Mouse (Mus musculus) ES-Bruce4 (cell line): Measurements from ENCODE around the gene Chd6. TPM values are rescaled to one million over a fixed set of nuclear protein-coding genes. Genes with fewer than 3 reads are reported as not detected.

Experiments used
- H3K27ac ChIP-seq: 2 replicates; pipeline ENCODE4 v1.5.1; 2012; ENCODE audit warnings: low read length, inconsistent platforms; ENCODE audit not compliant: insufficient read depth
- H3K27me3 ChIP-seq: 2 replicates; pipeline ENCODE4 v1.6.1; 2012; ENCODE audit warnings: mild to moderate bottlenecking, low read length, inconsistent platforms; ENCODE audit not compliant: control insufficient read depth, poor library complexity, insufficient read depth, severe bottlenecking
- H3K36me3 ChIP-seq: 2 replicates; pipeline ENCODE4 v1.6.1; 2012; ENCODE audit warnings: inconsistent platforms, mild to moderate bottlenecking, low read length, moderate library complexity; ENCODE audit not compliant: control insufficient read depth, poor library complexity, insufficient read depth, severe bottlenecking
- H3K4me1 ChIP-seq: one replicate; pipeline ENCODE4 v1.8.1; 2011; ENCODE audit warnings: low read length; ENCODE audit not compliant: control insufficient read depth, insufficient read depth
- H3K4me3 ChIP-seq: 2 replicates; pipeline ENCODE4 v1.5.1; 2011; ENCODE audit warnings: low read depth, mild to moderate bottlenecking, low read length
- H3K9ac ChIP-seq: 2 replicates; pipeline ENCODE4 v1.6.1; 2012; ENCODE audit warnings: low read depth, mild to moderate bottlenecking, inconsistent platforms; ENCODE audit not compliant: poor library complexity, severe bottlenecking
- H3K9me3 ChIP-seq: replicated peaks from 2 replicates; pipeline ENCODE4 v1.6.1; 2012; ENCODE audit warnings: mild to moderate bottlenecking, low read length, inconsistent platforms; ENCODE audit not compliant: control insufficient read depth, poor library complexity, insufficient read depth, severe bottlenecking
- CTCF ChIP-seq: IDR thresholded peaks from one replicate; pipeline ENCODE4 v1.8.1; 2011; ENCODE audit warnings: low read depth, low read length
- EP300 ChIP-seq: IDR thresholded peaks from 2 replicates; pipeline ENCODE4 v1.6.1; 2011; ENCODE audit warnings: low read depth, low read length; ENCODE audit not compliant: insufficient read depth
- POLR2A ChIP-seq: IDR thresholded peaks from one replicate; pipeline ENCODE4 v1.8.1; 2011; ENCODE audit warnings: low read length; ENCODE audit not compliant: insufficient read depth
- polyA plus RNA-seq: library from polyadenylated mRNA; stranded (reverse); fragments of >200 nt; gene quantifications from 2 replicates; pipeline ENCODE4 v1.2.4, GENCODE M21; 2011; ENCODE audit warnings: low read depth; ENCODE audit not compliant: missing spikeins, insufficient read depth, insufficient read length

Chd6 gene
- polyA plus RNA-seq, 1 experiment, result 90.4 TPM

- H3K36me3 ChIP-seq, result no peaks in the 10 kb centered on the region
- TF ChIP-seq POLR2A (no peak), EP300 (no peak), CTCF (no peak)
Observed at GRCm38 (mm10) chr2:161064836-161065235, 44.0 kb downstream of the Chd6 start.

GRCm38 (mm10) chr2:161058841-161059240 lies 50.0 kb downstream of the Chd6 start:
- no peak overlapping the region for H3K4me3 ChIP-seq
- no peak overlapping the region for H3K9ac ChIP-seq
- no peaks in the 10 kb centered on the region for H3K27me3 ChIP-seq
- H3K9me3 ChIP-seq, result no peaks in the 10 kb centered on the region
- TF ChIP-seq EP300 (no peak), CTCF (no peak), POLR2A (no peak)
- H3K36me3 ChIP-seq, result no peaks in the 10 kb centered on the region
- no peaks in the 10 kb centered on the region for H3K4me1 ChIP-seq
- no peak overlapping the region for H3K27ac ChIP-seq

More at GRCm38 (mm10) chr2:161064836-161065235, 44.0 kb downstream of the Chd6 start:
- H3K4me1 ChIP-seq, result no peaks in the 10 kb centered on the region
- H3K9me3 ChIP-seq, result no peaks in the 10 kb centered on the region
- no peak overlapping the region for H3K27ac ChIP-seq
- H3K4me3 ChIP-seq, result no peak overlapping the region
- no peak overlapping the region for H3K9ac ChIP-seq
- no peaks in the 10 kb centered on the region for H3K27me3 ChIP-seq

- Histone ChIP-seq H3K27ac (no peak overlapping the region), H3K9me3 (no peaks in the 10 kb centered on the region), H3K36me3 (peaks cover 14% of the 10 kb centered on the region), H3K4me1 (no peaks in the 10 kb centered on the region), H3K4me3 (no peak overlapping the region), H3K9ac (no peak overlapping the region), H3K27me3 (no peaks in the 10 kb centered on the region)
- TF ChIP-seq POLR2A (no peak), EP300 (no peak), CTCF (no peak)
Observed at GRCm38 (mm10) chr2:161053765-161054164, 55.1 kb downstream of the Chd6 start.

DNA sequence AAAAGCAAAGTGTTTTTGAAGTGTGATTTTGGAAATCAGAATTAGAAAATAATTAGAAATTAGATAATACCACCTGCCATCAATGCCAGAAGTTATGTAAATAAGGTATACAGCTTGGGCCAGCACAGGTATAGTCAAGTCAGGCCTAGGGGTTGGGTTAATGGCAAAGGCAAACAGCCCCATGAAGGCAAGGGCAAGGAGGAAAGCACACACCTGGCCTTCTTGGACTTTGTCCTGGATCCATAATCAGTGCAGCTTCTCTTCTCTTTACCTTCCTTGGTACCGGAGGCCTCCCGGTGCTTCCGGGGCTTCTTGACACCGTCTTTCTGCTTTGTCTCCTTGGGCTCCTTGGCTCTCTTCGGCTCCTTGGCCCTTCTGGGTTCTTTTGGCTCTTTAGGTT lies 56.7 kb downstream of the Chd6 start:
- peaks cover 14% of the 10 kb centered on the region for H3K36me3 ChIP-seq
- TF ChIP-seq POLR2A, result no peak
- no peak for TF ChIP-seq CTCF
- no peak for TF ChIP-seq EP300
- H3K4me3 ChIP-seq, result no peak overlapping the region
- H3K4me1 ChIP-seq, result no peaks in the 10 kb centered on the region
- no peak overlapping the region for H3K27ac ChIP-seq
- H3K9ac ChIP-seq, result no peak overlapping the region
- H3K27me3 ChIP-seq, result no peaks in the 10 kb centered on the region
- H3K9me3 ChIP-seq, result no peaks in the 10 kb centered on the region

GRCm38 (mm10) chr2:161049426-161049825 lies 59.4 kb downstream of the Chd6 start:
- Histone ChIP-seq H3K36me3 (peaks cover 14% of the 10 kb centered on the region), H3K27ac (no peak overlapping the region)
- TF ChIP-seq POLR2A, result no peak
- no peak for TF ChIP-seq EP300
- no peak for TF ChIP-seq CTCF

GRCm38 (mm10) chr2:161044492-161045201 lies 64.2 kb downstream of the Chd6 start:
- no peak for TF ChIP-seq CTCF
- no peak for TF ChIP-seq POLR2A
- Histone ChIP-seq H3K4me1 (peaks cover 1% of the 10 kb centered on the region), H3K27ac (no peak overlapping the region), H3K4me3 (no peak overlapping the region), H3K9me3 (no peaks in the 10 kb centered on the region), H3K27me3 (no peaks in the 10 kb centered on the region), H3K36me3 (peaks cover 12% of the 10 kb centered on the region), H3K9ac (no peak overlapping the region)

More at GRCm38 (mm10) chr2:161049426-161049825, 59.4 kb downstream of the Chd6 start:
- H3K4me3 ChIP-seq, result no peak overlapping the region
- peaks cover 1% of the 10 kb centered on the region for H3K4me1 ChIP-seq
- H3K9ac ChIP-seq, result no peak overlapping the region
- no peaks in the 10 kb centered on the region for H3K27me3 ChIP-seq
- H3K9me3 ChIP-seq, result no peaks in the 10 kb centered on the region
